Mouse (Mus musculus): Measurements from ENCODE around the gene Snu13. TPM values are rescaled to one million over a fixed set of nuclear protein-coding genes. Genes with fewer than 3 reads are reported as not detected.
A peak's percentile ranks its signal among the peaks of the same experiment; 100 is the strongest.

The Snu13 gene
- polyA plus RNA-seq, 1 experiment = 124 TPM

DNA sequence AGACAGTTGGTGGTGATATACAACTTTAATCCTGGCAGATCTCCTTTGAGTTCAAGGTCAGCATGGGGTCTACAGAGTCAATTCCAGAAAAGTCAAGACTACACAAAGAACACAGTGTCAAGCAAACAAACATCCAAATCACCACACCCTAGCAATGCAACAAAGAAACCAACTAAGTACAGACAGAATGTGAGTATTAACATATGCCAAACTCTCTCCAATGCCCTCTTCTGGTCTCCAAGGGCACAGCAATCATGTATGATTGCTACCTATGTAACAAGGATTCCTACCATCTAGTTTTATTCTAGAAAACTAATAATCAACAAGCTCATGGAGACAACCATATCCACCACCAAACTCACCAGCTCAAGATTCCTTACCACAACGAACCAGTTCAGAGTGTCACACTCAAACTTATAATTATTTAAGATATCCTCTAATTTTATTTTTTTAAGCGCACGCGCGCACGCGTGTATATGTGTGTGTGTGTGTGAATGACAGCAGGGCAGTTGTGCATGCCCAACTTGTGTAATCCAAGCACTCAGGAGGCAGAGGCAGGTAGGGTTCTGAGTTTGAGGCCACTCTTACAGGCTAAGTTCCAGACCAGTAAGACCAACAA is 3.1 kb downstream of the Snu13 start:
- no peak overlapping the region for H3K4me3 ChIP-seq (replicated peaks; ENCODE audit: insufficient read depth, low read depth, low read length)
- no peaks in the 10 kb centered on the region for H3K27me3 ChIP-seq (ENCODE audit: control insufficient read depth, insufficient read depth, low read length)
- H3K27ac ChIP-seq (ENCODE audit: insufficient read depth, low read length) = no peak overlapping the region
- WGBS = 97% methylated on average over 7 of the region's 7 CpGs
- TF ChIP-seq POLR2A (IDR thresholded peaks at IDR 0.05; ENCODE audit: borderline replicate concordance, insufficient read depth, low read length) = no peak
- TF ChIP-seq CTCF (IDR thresholded peaks at IDR 0.05; ENCODE audit: borderline replicate concordance, insufficient read depth, low read depth, low read length) = no peak
- peak in 1 of 2 experiments; percentile 18 for DNase-seq
- H3K4me1 ChIP-seq (ENCODE audit: control insufficient read depth, insufficient read depth, low read length) = peaks cover 5% of the 10 kb centered on the region; the same call in 1 of the 2 replicates

DNA sequence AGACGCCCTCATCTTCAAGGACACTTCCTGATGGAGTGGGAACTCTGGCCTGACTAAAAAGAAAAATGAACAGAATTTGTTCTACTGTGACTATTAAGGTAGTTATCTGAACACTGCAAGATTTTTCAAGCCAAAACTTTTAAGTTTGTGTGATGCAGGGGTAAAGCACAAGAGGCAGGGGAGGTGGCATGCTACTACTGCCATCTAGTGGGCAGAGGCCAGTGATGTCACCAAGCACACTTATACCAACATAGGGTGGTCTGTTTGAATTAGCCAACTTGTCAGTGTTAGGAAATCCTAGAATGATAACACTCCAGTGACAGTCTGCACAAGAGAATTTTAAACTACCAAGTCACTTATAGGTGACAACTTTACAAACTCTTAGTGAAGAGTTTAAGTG is 6.7 kb downstream of the Snu13 start:
- no peak for TF ChIP-seq POLR2A (IDR thresholded peaks at IDR 0.05; ENCODE audit: borderline replicate concordance, insufficient read depth, low read length)
- peak; percentile 82 for TF ChIP-seq CTCF (IDR thresholded peaks at IDR 0.05; ENCODE audit: borderline replicate concordance, insufficient read depth, low read depth, low read length)
- 95% methylated on average over 1 of the region's 1 CpGs for WGBS
- Histone ChIP-seq H3K4me1 (ENCODE audit: control insufficient read depth, insufficient read depth, low read length) (no peaks in the 10 kb centered on the region; the same call in 1 of the 2 replicates), H3K4me3 (replicated peaks; ENCODE audit: insufficient read depth, low read depth, low read length) (no peak overlapping the region), H3K27ac (ENCODE audit: insufficient read depth, low read length) (no peak overlapping the region), H3K27me3 (ENCODE audit: control insufficient read depth, insufficient read depth, low read length) (no peaks in the 10 kb centered on the region)
- peak; percentile 31 to 33 for DNase-seq

GRCm38 (mm10) chr15:82035904-82036689 is 11.3 kb downstream of the Snu13 start:
- Histone ChIP-seq H3K4me1 (ENCODE audit: control insufficient read depth, insufficient read depth, low read length) (no peaks in the 10 kb centered on the region; the same call in 1 of the 2 replicates), H3K27ac (ENCODE audit: insufficient read depth, low read length) (peak overlapping the region; percentile 52; the same call in 1 of the 2 replicates), H3K27me3 (ENCODE audit: control insufficient read depth, insufficient read depth, low read length) (no peaks in the 10 kb centered on the region), H3K4me3 (replicated peaks; ENCODE audit: insufficient read depth, low read depth, low read length) (no peak overlapping the region)
- TF ChIP-seq CTCF (IDR thresholded peaks at IDR 0.05; ENCODE audit: borderline replicate concordance, insufficient read depth, low read depth, low read length) (no peak), POLR2A (IDR thresholded peaks at IDR 0.05; ENCODE audit: borderline replicate concordance, insufficient read depth, low read length) (no peak)
- peak; percentile 20 to 56 for DNase-seq
- whole genome bisulfite sequencing = 53% methylated on average over 12 of the region's 12 CpGs

DNA sequence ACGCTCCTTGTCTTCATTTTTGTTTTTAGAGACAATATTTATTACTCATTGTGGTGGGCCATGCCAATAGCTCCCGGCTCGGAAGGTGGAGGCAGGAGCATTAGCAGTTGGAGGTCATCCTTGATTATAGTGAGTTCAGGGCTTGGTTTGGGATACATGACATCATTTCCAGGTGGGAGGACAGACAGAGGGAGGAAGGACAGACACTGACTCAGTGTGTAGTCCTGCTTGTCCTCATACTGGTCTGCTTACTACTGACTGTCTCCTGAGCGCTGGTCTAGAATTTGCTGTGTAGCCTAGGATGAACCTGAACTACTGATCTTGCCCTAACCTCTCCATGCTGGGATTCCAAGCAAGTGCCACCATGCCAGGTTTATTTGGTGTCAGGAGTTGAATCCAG is 13.6 kb downstream of the Snu13 start, which contains the start of gene Desi1:
TSS of gene Desi1 (minus strand) at position 101 of the 400 bp plus-strand sequence.
- Histone ChIP-seq H3K27me3 (ENCODE audit: control insufficient read depth, insufficient read depth, low read length) (no peaks in the 10 kb centered on the region), H3K4me3 (replicated peaks; ENCODE audit: insufficient read depth, low read depth, low read length) (no peak within 1 kb of the TSS), H3K27ac (ENCODE audit: insufficient read depth, low read length) (no peak within 1 kb of the TSS), H3K4me1 (ENCODE audit: control insufficient read depth, insufficient read depth, low read length) (no peaks in the 10 kb centered on the region; the same call in 1 of the 2 replicates)
- no peak for DNase-seq
- 92% methylated on average over 4 of the region's 4 CpGs for WGBS
- TF ChIP-seq POLR2A (IDR thresholded peaks at IDR 0.05; ENCODE audit: borderline replicate concordance, insufficient read depth, low read length) (no peak), CTCF (IDR thresholded peaks at IDR 0.05; ENCODE audit: borderline replicate concordance, insufficient read depth, low read depth, low read length) (no peak)

DNA sequence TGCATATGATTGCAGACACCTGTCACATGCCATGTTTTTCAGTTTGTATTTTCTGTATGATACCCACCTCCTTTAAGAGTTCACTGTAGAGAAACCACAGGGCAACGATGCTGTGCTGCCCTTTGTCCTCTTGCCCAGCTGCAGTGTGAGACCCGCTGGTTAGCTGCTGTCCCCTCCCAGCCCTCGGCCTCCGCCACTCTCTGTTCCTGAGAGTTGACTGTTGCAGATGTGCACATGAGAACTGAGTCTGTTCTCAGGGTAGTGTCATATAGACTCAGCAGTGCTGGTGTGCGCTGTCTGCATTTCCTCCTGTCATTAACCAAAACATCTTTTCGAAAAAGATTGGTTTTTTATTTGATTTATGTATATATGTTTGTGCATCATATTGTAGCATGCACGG is 15.0 kb downstream of the Snu13 start:
- 84% methylated on average over 7 of the region's 7 CpGs for WGBS
- Histone ChIP-seq H3K4me1 (ENCODE audit: control insufficient read depth, insufficient read depth, low read length) (no peaks in the 10 kb centered on the region; the same call in 1 of the 2 replicates), H3K4me3 (replicated peaks; ENCODE audit: insufficient read depth, low read depth, low read length) (no peak overlapping the region), H3K27me3 (ENCODE audit: control insufficient read depth, insufficient read depth, low read length) (no peaks in the 10 kb centered on the region), H3K27ac (ENCODE audit: insufficient read depth, low read length) (no peak overlapping the region)
- TF ChIP-seq POLR2A (IDR thresholded peaks at IDR 0.05; ENCODE audit: borderline replicate concordance, insufficient read depth, low read length) (no peak), CTCF (IDR thresholded peaks at IDR 0.05; ENCODE audit: borderline replicate concordance, insufficient read depth, low read depth, low read length) (no peak)
- DNase-seq = no peak

DNA sequence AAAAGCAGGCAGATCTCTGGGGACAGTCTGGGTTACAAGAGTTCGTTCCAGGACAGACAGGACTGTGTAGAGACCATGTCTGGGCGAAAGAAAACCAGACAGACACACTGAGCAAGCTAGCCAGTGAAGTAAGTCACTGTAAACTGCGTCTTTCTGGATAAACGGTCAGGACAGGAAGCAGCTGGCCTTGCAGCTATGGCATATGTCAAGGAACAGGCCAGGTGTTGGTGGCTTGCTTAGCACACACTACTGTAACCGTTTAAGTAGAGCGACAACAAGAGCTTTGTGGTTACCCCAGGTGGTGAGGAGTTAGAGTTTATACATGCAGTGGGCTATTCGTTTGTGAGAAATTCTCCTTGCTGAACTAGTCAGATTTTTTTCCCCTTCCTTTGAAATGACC is 19.7 kb downstream of the Snu13 start:
- DNase-seq = no peak
- TF ChIP-seq CTCF (IDR thresholded peaks at IDR 0.05; ENCODE audit: borderline replicate concordance, insufficient read depth, low read depth, low read length) (no peak), POLR2A (IDR thresholded peaks at IDR 0.05; ENCODE audit: borderline replicate concordance, insufficient read depth, low read length) (no peak)
- 80% methylated on average over 7 of the region's 7 CpGs for WGBS

DNA sequence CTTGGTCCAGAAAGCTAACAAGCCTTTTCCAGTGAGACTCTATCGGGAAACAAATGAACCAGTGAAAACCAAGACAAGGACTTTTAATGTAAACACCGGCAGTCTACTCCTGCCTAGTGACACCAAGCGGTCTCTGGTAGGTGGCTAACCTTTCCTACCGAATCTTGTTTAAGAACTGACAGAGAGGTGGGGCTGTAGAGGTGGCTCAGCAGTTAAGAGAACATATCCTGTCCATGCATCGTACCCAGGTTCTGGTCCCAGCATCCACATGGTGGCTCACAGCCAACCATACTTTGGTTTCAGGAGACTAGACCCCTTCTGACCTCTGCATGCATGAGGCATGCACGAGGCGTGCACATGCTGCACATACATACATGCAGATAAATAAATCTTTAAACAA is 20.1 kb downstream of the Snu13 start:
- H3K27me3 ChIP-seq (ENCODE audit: control insufficient read depth, insufficient read depth, low read length) = no peaks in the 10 kb centered on the region
- TF ChIP-seq POLR2A (IDR thresholded peaks at IDR 0.05; ENCODE audit: borderline replicate concordance, insufficient read depth, low read length) = no peak
- TF ChIP-seq CTCF (IDR thresholded peaks at IDR 0.05; ENCODE audit: borderline replicate concordance, insufficient read depth, low read depth, low read length) = no peak
- WGBS = 93% methylated on average over 7 of the region's 7 CpGs
- DNase-seq = no peak
- H3K27ac ChIP-seq (ENCODE audit: insufficient read depth, low read length) = no peak overlapping the region
- H3K4me3 ChIP-seq (replicated peaks; ENCODE audit: insufficient read depth, low read depth, low read length) = no peak overlapping the region
- H3K4me1 ChIP-seq (ENCODE audit: control insufficient read depth, insufficient read depth, low read length) = no peaks in the 10 kb centered on the region

More for the DNA sequence above, 19.7 kb downstream of the Snu13 start:
- H3K4me1 ChIP-seq (ENCODE audit: control insufficient read depth, insufficient read depth, low read length) = no peaks in the 10 kb centered on the region
- no peak overlapping the region for H3K27ac ChIP-seq (ENCODE audit: insufficient read depth, low read length)
- no peaks in the 10 kb centered on the region for H3K27me3 ChIP-seq (ENCODE audit: control insufficient read depth, insufficient read depth, low read length)
- no peak overlapping the region for H3K4me3 ChIP-seq (replicated peaks; ENCODE audit: insufficient read depth, low read depth, low read length)

All from cerebellum, adult 2 months (tissue).